Mouse (Mus musculus) common myeloid progenitor, adult 5-6 weeks (primary cell): ENCODE results near the gene Lyz1. TPM values are rescaled to one million over a fixed set of nuclear protein-coding genes. Genes with fewer than 3 reads are reported as not detected.
A peak's percentile ranks its signal among the peaks of the same experiment; 100 is the strongest.
"Not testable (repeated sequence)": the region's sequence is repeated elsewhere in the genome, so short reads cannot be mapped to it uniquely, and the experiment has no call there.

Source experiments
- ATAC-seq: replicated peaks from 2 replicates; pipeline ENCODE4 v1.8.0; 2016; ENCODE audit warnings: low read depth, mild to moderate bottlenecking, moderate TSS enrichment, inconsistent platforms; ENCODE audit not compliant: poor library complexity, severe bottlenecking
- total RNA-seq: library from RNA; stranded (forward); fragments of 200-1000, 187-1606 nt; gene quantifications from 2 replicates; pipeline ENCODE4 v1.2.3, GENCODE M21; 2017

The Lyz1 gene
- total RNA-seq, 1 experiment from 2014 or later, result not detected

- ATAC-seq, result peak; percentile 55
Observed at GRCm38 (mm10) chr10:117288197-117289033, 4.3 kb downstream of the Lyz1 start.

GRCm38 (mm10) chr10:117287226-117287850 is 5.3 kb downstream of the Lyz1 start:
- ATAC-seq, result no peak

GRCm38 (mm10) chr10:117286366-117286970 is 6.2 kb downstream of the Lyz1 start:
- ATAC-seq, result no peak

- peak; percentile 72 for ATAC-seq
Observed at GRCm38 (mm10) chr10:117285584-117285983, 7.1 kb downstream of the Lyz1 start.

- peak; percentile 47 for ATAC-seq
Observed at GRCm38 (mm10) chr10:117284578-117285520, 7.8 kb downstream of the Lyz1 start.

GRCm38 (mm10) chr10:117283871-117284577 is 8.6 kb downstream of the Lyz1 start:
- ATAC-seq, result no peak

GRCm38 (mm10) chr10:117283196-117283595 is 9.5 kb downstream of the Lyz1 start:
- ATAC-seq, result not testable (repeated sequence)

- no peak for ATAC-seq
Observed at GRCm38 (mm10) chr10:117282551-117282950, 10.1 kb downstream of the Lyz1 start.

GRCm38 (mm10) chr10:117282049-117282448 is 10.6 kb downstream of the Lyz1 start, which contains the start of gene Lyz2:
Lyz2 (minus strand) TSS chr10:117282321.
- peak; percentile 67 for ATAC-seq

GRCm38 (mm10) chr10:117281381-117281920 is 11.2 kb downstream of the Lyz1 start:
- no peak for ATAC-seq

- no peak for ATAC-seq
Observed at GRCm38 (mm10) chr10:117280000-117280399, 12.7 kb downstream of the Lyz1 start.

GRCm38 (mm10) chr10:117278510-117278909 is 14.2 kb downstream of the Lyz1 start:
- ATAC-seq, result not testable (repeated sequence)

- ATAC-seq, result not testable (repeated sequence)
Observed at GRCm38 (mm10) chr10:117277779-117278178, 14.9 kb downstream of the Lyz1 start.

GRCm38 (mm10) chr10:117275681-117276369 is 16.8 kb downstream of the Lyz1 start:
- ATAC-seq, result no peak

GRCm38 (mm10) chr10:117274645-117275044 is 18.0 kb downstream of the Lyz1 start:
- ATAC-seq, result peak; percentile 97

GRCm38 (mm10) chr10:117272023-117272422 is 20.6 kb downstream of the Lyz1 start:
- no peak for ATAC-seq

GRCm38 (mm10) chr10:117259870-117260269 is 32.8 kb downstream of the Lyz1 start:
- no peak for ATAC-seq

- no peak for ATAC-seq
Observed at GRCm38 (mm10) chr10:117238603-117239002, 54.1 kb downstream of the Lyz1 start, which contains the start of gene 9530003J23Rik. 9530003J23Rik (minus strand) TSS chr10:117238703.
